Mouse (Mus musculus) embryonic facial prominence, embryonic 14.5 days (tissue): ENCODE data around the gene Dmac2. TPM values are rescaled to one million over a fixed set of nuclear protein-coding genes. Genes with fewer than 3 reads are reported as not detected.
"Not testable (repeated sequence)": the region's sequence is repeated elsewhere in the genome, so short reads cannot be mapped to it uniquely, and the experiment has no call there.

Source experiments
- ATAC-seq: fragments of 200-750 bp; cut with Nextera tagmentation; 2 replicates; pipeline ENCODE4 v1.8.0; 2017; ENCODE audit warnings: low read depth, moderate number of reproducible peaks, moderate TSS enrichment
- DNase-seq: peaks from one replicate; pipeline ENCODE4 v3.0.0-alpha.2; 2015; ENCODE audit warnings: low spot score
- H3K27ac ChIP-seq: fragments of 300-500 bp; sonication (generic); replicated peaks from 2 replicates; pipeline ENCODE4 v1.5.1; 2014; ENCODE audit warnings: low read depth, mild to moderate bottlenecking, low read length, moderate library complexity
- H3K27me3 ChIP-seq: fragments of 300-500 bp; sonication (generic); replicated peaks from 2 replicates; pipeline ENCODE4 v1.6.1; 2014; ENCODE audit warnings: low read length; ENCODE audit not compliant: control insufficient read depth, insufficient read depth
- H3K36me3 ChIP-seq: fragments of 300-500 bp; sonication (generic); 2 replicates; pipeline ENCODE4 v1.6.1; 2014; ENCODE audit warnings: low read length, mixed read lengths; ENCODE audit not compliant: control insufficient read depth, insufficient read depth
- H3K4me1 ChIP-seq: fragments of 300-500 bp; sonication (generic); 2 replicates; pipeline ENCODE4 v1.6.1; 2014; ENCODE audit warnings: antibody characterized with exemption, low read length; ENCODE audit not compliant: control insufficient read depth, insufficient read depth
- H3K4me2 ChIP-seq: fragments of 300-500 bp; sonication (generic); 2 replicates; pipeline ENCODE4 v1.6.1; 2014; ENCODE audit warnings: low read depth, mild to moderate bottlenecking, low read length, moderate library complexity, mixed read lengths
- H3K4me3 ChIP-seq: fragments of 300-500 bp; sonication (generic); 2 replicates; pipeline ENCODE4 v1.5.1; 2014; ENCODE audit warnings: low read depth, mild to moderate bottlenecking, low read length
- H3K9ac ChIP-seq: fragments of 300-500 bp; sonication (generic); 2 replicates; pipeline ENCODE4 v1.6.1; 2014; ENCODE audit warnings: low read depth, mild to moderate bottlenecking, low read length, moderate library complexity, mixed read lengths
- H3K9me3 ChIP-seq: fragments of 300-500 bp; sonication (generic); 2 replicates; pipeline ENCODE4 v1.6.1; 2016; ENCODE audit warnings: low read length; ENCODE audit not compliant: control insufficient read depth
- WGBS: fragments of 180-500 bp; shearing (Covaris S2); extraction: QIAGEN DNeasy Blood & Tissue Kit; methylation state at CpG from one replicate; pipeline ENCODE4 v1.1.7; 2014; 5-methylcytosine and 5-hydroxymethylcytosine counted together
- polyA plus RNA-seq: library from polyadenylated mRNA; unstranded; fragments of >200 nt; fragmentation: Nextera tagmentation; extraction: Ambion mirVana; gene quantifications from 2 replicates; pipeline ENCODE4 v1.2.1, GENCODE M21; 2014

Gene Dmac2
- 27.9 and 30.3 TPM in 2 replicates for polyA plus RNA-seq

GRCm38 (mm10) chr7:25618865-25619721 lies at the start of gene Dmac2:
Dmac2 (plus strand) TSS chr7:25619414.
- Histone ChIP-seq H3K4me2 (peak within 1 kb of the TSS; percentile 76), H3K9ac (peak within 1 kb of the TSS; percentile 65), H3K27me3 (no peaks in the 10 kb centered on the region), H3K27ac (no peak within 1 kb of the TSS; the same call in 1 of the 2 replicates), H3K36me3 (peaks cover 20% of the 10 kb centered on the region; the same call in 1 of the 2 replicates), H3K4me1 (peaks cover 4% of the 10 kb centered on the region), H3K9me3 (no peaks in the 10 kb centered on the region), H3K4me3 (peak within 1 kb of the TSS; percentile 65)
- ATAC-seq (peak; percentile 96), DNase-seq (peak; percentile 97)
- under 1% methylated on average over 52 of the region's 53 CpGs for WGBS

- DNase-seq, H3K4me2 ChIP-seq, H3K27ac ChIP-seq, H3K4me3 ChIP-seq, H3K9me3 ChIP-seq, H3K4me1 ChIP-seq, H3K36me3 ChIP-seq, ATAC-seq, H3K9ac ChIP-seq, H3K27me3 ChIP-seq: not testable (repeated sequence)
- 67% methylated on average over 5 of the region's 5 CpGs for WGBS
These were observed 45.4 kb upstream of the Dmac2 start for GRCm38 (mm10) chr7:25573806-25574205.

GRCm38 (mm10) chr7:25575105-25575504 lies 44.1 kb upstream of the Dmac2 start:
- peak overlapping the region; percentile 74 for H3K27ac ChIP-seq
- H3K9ac ChIP-seq = no peak overlapping the region
- no peak for ATAC-seq
- H3K9me3 ChIP-seq = no peaks in the 10 kb centered on the region
- H3K4me2 ChIP-seq = no peak overlapping the region
- no peak overlapping the region for H3K4me3 ChIP-seq
- no peaks in the 10 kb centered on the region for H3K36me3 ChIP-seq
- no peak for DNase-seq
- H3K4me1 ChIP-seq = no peaks in the 10 kb centered on the region
- H3K27me3 ChIP-seq = no peaks in the 10 kb centered on the region
- 69% methylated on average over 5 of the region's 5 CpGs for WGBS

- 18% methylated on average over 8 of the region's 8 CpGs for WGBS
- ATAC-seq = peak; percentile 93
- peak; percentile 88 for DNase-seq
These were observed 43.3 kb upstream of the Dmac2 start for GRCm38 (mm10) chr7:25575870-25576269.

GRCm38 (mm10) chr7:25576308-25576707 lies 42.9 kb upstream of the Dmac2 start:
- H3K27ac ChIP-seq = peak overlapping the region; percentile 58
- peak; percentile 65; the same call in 1 of the 2 replicates for ATAC-seq
- not testable (repeated sequence) for H3K4me2 ChIP-seq

More at GRCm38 (mm10) chr7:25575870-25576269, 43.3 kb upstream of the Dmac2 start:
- H3K9me3 ChIP-seq = no peaks in the 10 kb centered on the region
- no peaks in the 10 kb centered on the region for H3K27me3 ChIP-seq
- 0 out of 2 replicates have a peak overlapping the region, but pooled peaks have one; percentile 15 for H3K4me2 ChIP-seq
- no peak overlapping the region for H3K4me3 ChIP-seq
- H3K36me3 ChIP-seq = no peaks in the 10 kb centered on the region
- no peaks in the 10 kb centered on the region for H3K4me1 ChIP-seq
- peak overlapping the region; percentile 74 for H3K27ac ChIP-seq
- no peak overlapping the region for H3K9ac ChIP-seq

GRCm38 (mm10) chr7:25576793-25577437 lies 42.3 kb upstream of the Dmac2 start:
- H3K4me1 ChIP-seq, H3K9ac ChIP-seq, H3K27me3 ChIP-seq, H3K4me3 ChIP-seq, ATAC-seq, H3K4me2 ChIP-seq, H3K9me3 ChIP-seq, H3K36me3 ChIP-seq, DNase-seq: not testable (repeated sequence)
- peak overlapping the region; percentile 58; the same call in 1 of the 2 replicates for H3K27ac ChIP-seq
- WGBS = 78% methylated on average over 11 of the region's 14 CpGs

More at GRCm38 (mm10) chr7:25576308-25576707, 42.9 kb upstream of the Dmac2 start:
- WGBS = 32% methylated on average over 6 of the region's 6 CpGs
- H3K4me3 ChIP-seq, H3K4me1 ChIP-seq, H3K9ac ChIP-seq, H3K36me3 ChIP-seq, H3K9me3 ChIP-seq, H3K27me3 ChIP-seq, DNase-seq: not testable (repeated sequence)

- ATAC-seq = no peak
- Histone ChIP-seq H3K9me3 (no peaks in the 10 kb centered on the region), H3K4me2 (no peak overlapping the region), H3K4me1 (no peaks in the 10 kb centered on the region), H3K27ac (no peak overlapping the region), H3K27me3 (no peaks in the 10 kb centered on the region), H3K4me3 (no peak overlapping the region), H3K36me3 (no peaks in the 10 kb centered on the region), H3K9ac (no peak overlapping the region)
- WGBS = 80% methylated on average over 10 of the region's 10 CpGs
- no peak for DNase-seq
These were observed 39.8 kb upstream of the Dmac2 start for GRCm38 (mm10) chr7:25579441-25579840.

- H3K4me1 ChIP-seq = no peaks in the 10 kb centered on the region
- no peak overlapping the region for H3K4me2 ChIP-seq
- no peaks in the 10 kb centered on the region for H3K9me3 ChIP-seq
- ATAC-seq = no peak
- no peak overlapping the region for H3K27ac ChIP-seq
- no peaks in the 10 kb centered on the region for H3K27me3 ChIP-seq
- DNase-seq = no peak
- H3K36me3 ChIP-seq = no peaks in the 10 kb centered on the region
- no peak overlapping the region for H3K4me3 ChIP-seq
- H3K9ac ChIP-seq = no peak overlapping the region
- 82% methylated on average over 14 of the region's 15 CpGs for WGBS
These were observed 36.9 kb upstream of the Dmac2 start for GRCm38 (mm10) chr7:25582301-25582810.
